Mouse (Mus musculus): ENCODE data around the gene Smc4.

DNA sequence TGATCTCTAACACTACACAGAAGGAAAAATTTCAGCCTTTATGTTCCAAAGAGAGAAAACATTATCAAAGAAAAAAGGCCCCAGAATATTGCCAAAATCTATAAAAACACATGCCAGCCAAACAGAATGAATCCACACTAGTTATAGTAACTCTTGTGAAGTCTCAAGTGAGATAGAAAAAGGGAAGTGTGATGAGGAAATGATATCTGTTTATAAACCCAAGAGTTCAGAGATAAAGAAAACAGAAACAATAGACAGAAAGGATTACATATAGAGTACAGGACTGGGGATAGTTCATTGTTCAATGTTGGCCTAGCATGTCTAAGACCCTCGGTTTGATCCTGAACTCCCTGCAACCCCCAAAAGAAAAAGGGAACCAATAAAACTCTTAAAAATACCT lies 58.2 kb downstream of the Smc4 start:
- no peak for TF ChIP-seq POLR2A (IDR thresholded peaks at IDR 0.05; ENCODE audit: low read depth, low read length)
- no peak for TF ChIP-seq CTCF (IDR thresholded peaks at IDR 0.05; ENCODE audit: extremely low read depth, insufficient read length, insufficient replicate concordance, low read depth, low read length)

Measured in small intestine, adult 2 months (tissue).